Mouse (Mus musculus): ENCODE data around the gene C77080. TPM values are rescaled to one million over a fixed set of nuclear protein-coding genes. Genes with fewer than 3 reads are reported as not detected.

The C77080 gene
- polyA plus RNA-seq, 1 experiment = 0.12 TPM

DNA sequence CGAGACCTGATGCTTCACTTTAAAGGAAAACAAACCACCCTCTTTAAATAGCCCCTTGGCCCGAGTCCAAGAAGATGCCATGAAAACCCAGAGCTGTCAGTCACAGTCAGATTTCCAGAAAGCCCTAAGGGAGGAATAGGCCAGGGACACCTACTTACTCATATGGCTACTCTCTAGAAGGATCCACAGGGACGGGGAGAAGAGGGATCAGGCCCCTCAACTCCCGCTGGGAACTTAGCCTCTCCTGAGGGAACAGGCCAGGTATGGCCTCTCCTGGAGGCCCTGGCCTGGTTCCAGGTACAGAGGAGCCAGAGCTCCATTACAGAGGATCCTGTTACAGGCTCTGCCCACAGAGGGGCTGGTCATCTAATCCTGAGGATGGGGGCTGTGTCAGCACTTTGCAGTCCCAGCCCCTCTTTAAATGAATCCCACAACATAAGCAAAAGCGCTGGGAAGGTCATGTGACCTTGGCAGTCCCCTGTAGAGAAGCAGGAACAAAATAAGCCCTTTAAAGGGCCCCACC, 34.7 kb downstream of the C77080 start:
- Histone ChIP-seq H3K27me3 (ENCODE audit: control insufficient read depth) (peaks cover 83% of the 10 kb centered on the region), H3K4me1 (ENCODE audit: control insufficient read depth) (peaks cover 26% of the 10 kb centered on the region), H3K4me3 (replicated peaks) (no peak overlapping the region), H3K9me3 (ENCODE audit: control insufficient read depth, low read length) (peaks cover 7% of the 10 kb centered on the region; the same call in 1 of the 2 replicates), H3K36me3 (ENCODE audit: control insufficient read depth) (peaks cover 11% of the 10 kb centered on the region; the same call in 1 of the 2 replicates)
- TF ChIP-seq TAL1 (IDR thresholded peaks at IDR 0.05; ENCODE audit: low read length) = no peak
- no peak for TF ChIP-seq GATA1 (IDR thresholded peaks at IDR 0.05; ENCODE audit: low read length)

DNA sequence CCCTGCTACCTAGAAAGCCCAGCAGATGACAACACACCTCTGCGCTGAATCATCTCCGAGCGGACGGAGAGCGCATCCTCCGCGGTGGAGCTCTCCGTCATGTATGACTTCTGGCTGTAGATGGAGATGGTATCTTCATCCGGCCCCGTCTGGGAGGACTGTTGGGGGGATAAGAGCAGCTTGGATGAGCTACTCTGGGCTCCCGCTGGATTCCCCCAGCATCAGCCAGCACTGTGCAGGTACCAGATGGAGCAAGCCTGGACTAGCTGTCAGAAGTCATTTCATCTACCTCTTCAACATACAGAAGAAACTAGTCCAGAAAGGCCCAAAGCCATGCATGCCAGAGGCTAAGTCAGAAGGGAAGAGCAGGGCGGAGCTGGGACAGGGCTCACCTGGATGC, 35.9 kb downstream of the C77080 start:
- TF ChIP-seq TAL1 (IDR thresholded peaks at IDR 0.05; ENCODE audit: low read length) (no peak), GATA1 (IDR thresholded peaks at IDR 0.05; ENCODE audit: low read length) (no peak)
- Histone ChIP-seq H3K36me3 (ENCODE audit: control insufficient read depth) (peaks cover 20% of the 10 kb centered on the region), H3K27me3 (ENCODE audit: control insufficient read depth) (peaks cover 84% of the 10 kb centered on the region)

DNA sequence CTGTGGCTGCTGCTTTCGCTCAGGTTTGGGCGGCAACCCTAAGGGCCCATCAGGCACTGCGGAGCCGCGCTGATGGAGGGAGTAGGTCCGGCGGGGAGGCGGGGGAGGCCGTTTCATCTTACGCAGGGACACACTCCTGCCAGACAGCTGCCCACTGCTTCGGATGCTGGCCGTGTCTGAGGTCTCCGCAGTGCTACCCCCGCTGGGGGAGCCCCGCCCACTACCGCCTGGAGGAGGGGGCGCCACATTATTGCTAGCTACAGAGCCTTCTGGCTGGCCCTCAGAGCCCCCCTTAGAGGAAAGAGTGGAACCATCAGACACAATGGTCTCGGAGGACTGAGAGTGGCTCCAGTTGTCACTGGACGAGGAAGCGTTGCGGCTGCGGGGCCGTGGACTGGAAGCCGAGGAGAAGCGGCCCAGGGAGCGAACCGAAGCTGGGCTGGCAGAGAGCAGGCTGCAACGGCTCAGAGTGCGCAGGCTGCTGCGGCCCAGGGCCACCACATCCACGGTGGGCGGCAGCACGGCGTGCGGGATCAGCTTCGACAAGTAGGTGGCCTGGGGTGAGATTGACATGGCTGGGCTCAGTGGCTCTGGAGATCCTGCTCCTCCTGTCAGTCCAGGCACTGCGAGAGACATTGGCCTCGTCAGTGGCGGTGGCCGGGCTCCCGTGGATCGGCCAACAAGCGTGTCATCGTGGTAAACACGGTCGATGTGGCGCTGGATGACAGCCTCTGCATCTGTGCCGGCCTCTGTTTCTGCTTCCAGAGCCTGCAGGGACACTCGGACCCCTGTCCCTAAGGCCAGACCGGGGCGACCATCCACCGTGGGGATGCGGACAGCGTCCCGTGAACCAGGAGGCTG, 37.6 kb downstream of the C77080 start:
- Histone ChIP-seq H3K4me3 (replicated peaks) (no peak overlapping the region), H3K36me3 (ENCODE audit: control insufficient read depth) (peaks cover 37% of the 10 kb centered on the region)

More for the DNA sequence above, 35.9 kb downstream of the C77080 start:
- peaks cover 7% of the 10 kb centered on the region; the same call in 1 of the 2 replicates for H3K9me3 ChIP-seq (ENCODE audit: control insufficient read depth, low read length)
- peaks cover 14% of the 10 kb centered on the region for H3K4me1 ChIP-seq (ENCODE audit: control insufficient read depth)
- no peak overlapping the region for H3K4me3 ChIP-seq (replicated peaks)

DNA sequence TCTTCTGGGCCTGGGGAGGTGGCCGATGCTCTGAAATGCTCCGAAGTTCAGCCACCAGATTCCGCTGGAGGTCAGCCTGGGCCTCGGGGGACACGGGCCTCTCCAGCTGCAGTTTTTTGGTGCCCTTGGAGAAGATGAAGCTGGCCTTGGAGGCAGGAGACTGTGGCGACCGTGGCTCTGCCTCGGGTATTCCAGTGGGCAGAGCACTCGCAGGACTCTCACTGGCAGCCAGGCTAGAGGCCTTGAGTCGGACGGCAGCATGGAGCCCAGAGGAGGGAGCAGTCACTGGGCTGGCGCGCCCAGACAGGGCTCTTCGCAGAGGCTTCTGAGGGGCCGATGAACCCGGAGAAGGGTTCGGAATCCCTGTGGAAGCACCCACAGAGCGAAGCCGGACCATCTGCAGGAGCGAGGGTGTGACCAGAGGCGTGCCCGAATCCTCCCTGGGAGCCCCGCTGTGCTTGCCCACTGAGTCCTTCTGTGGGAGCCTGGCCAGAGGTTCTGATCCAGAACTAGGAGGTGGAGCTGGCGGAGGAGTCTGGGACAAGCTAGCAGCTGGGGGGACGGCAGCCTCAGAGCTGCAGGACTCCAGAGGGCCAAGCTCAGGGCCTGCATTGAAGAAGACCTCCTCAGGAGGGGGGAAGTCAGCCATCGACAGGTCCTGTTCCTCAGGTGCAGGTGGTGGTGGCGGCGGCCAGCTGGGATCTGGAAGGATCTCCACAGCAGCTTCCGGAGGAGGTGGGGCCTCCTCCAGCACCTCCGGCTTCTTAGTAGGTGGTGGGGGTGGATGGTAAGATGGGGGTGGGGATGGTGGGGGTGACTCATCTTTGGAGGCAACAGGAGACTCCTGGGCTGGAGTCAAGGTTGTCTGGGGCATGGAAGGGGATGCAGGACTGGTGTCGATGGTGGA, 38.9 kb downstream of the C77080 start:
- no peak for TF ChIP-seq TAL1 (IDR thresholded peaks at IDR 0.05; ENCODE audit: low read length)
- TF ChIP-seq GATA1 (IDR thresholded peaks at IDR 0.05; ENCODE audit: low read length) = no peak
- H3K36me3 ChIP-seq (ENCODE audit: control insufficient read depth) = peaks cover 51% of the 10 kb centered on the region
- peaks cover 58% of the 10 kb centered on the region for H3K27me3 ChIP-seq (ENCODE audit: control insufficient read depth)
- H3K9me3 ChIP-seq (ENCODE audit: control insufficient read depth, low read length) = peaks cover 5% of the 10 kb centered on the region; the same call in 1 of the 2 replicates
- no peak overlapping the region for H3K4me3 ChIP-seq (replicated peaks)
- peaks cover 11% of the 10 kb centered on the region for H3K4me1 ChIP-seq (ENCODE audit: control insufficient read depth)

More for the DNA sequence above, 37.6 kb downstream of the C77080 start:
- peaks cover 5% of the 10 kb centered on the region; the same call in 1 of the 2 replicates for H3K9me3 ChIP-seq (ENCODE audit: control insufficient read depth, low read length)
- TF ChIP-seq GATA1 (IDR thresholded peaks at IDR 0.05; ENCODE audit: low read length) (no peak), TAL1 (IDR thresholded peaks at IDR 0.05; ENCODE audit: low read length) (no peak)
- peaks cover 71% of the 10 kb centered on the region for H3K27me3 ChIP-seq (ENCODE audit: control insufficient read depth)
- peaks cover 14% of the 10 kb centered on the region for H3K4me1 ChIP-seq (ENCODE audit: control insufficient read depth)

DNA sequence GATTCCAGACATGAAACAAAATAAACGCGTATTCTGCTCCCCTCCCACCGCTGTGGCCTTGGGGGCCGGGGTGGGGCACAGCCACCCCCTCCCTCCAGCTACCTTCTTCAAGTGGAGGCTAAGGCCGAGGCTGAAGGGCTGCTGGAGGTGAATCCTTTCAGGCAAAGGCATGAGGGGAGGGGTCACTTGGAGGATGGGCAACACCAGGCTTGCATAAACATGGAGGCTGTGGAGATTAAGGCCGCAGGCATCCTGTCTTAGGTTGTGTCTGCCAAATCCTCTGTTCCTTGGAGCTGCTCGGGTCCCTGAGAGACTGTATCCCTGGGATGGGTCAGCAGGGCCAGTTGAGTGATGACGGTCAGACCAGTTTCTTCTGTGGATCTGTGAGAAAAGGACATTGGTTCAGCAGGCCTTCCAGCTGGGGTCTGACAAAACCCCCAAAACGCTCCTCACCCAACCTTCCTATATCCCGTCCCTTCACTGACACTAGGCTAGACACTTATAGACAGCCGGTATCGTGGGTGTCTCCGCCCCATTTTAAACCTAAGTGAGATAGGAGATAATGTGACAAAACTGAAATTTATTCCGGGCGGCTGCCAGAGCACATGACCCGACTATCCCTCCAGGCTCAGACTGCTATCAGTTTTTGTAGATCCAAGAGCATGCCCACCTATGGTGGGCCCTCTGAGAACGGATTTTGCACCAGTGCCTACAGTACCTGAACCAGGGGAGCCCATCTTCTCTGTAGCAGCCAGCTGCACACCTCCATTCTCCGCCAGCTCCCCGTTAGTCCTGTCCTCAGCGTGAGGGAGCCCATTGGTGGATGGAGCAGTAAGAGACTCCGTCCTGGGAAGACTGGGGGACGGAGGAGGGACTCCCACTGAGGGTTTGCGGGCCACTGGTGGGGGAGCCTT, 39.9 kb downstream of the C77080 start:
- Histone ChIP-seq H3K27me3 (ENCODE audit: control insufficient read depth) (peaks cover 49% of the 10 kb centered on the region), H3K9me3 (ENCODE audit: control insufficient read depth, low read length) (peaks cover 5% of the 10 kb centered on the region; the same call in 1 of the 2 replicates), H3K4me1 (ENCODE audit: control insufficient read depth) (peaks cover 11% of the 10 kb centered on the region), H3K4me3 (replicated peaks) (no peak overlapping the region), H3K36me3 (ENCODE audit: control insufficient read depth) (peaks cover 60% of the 10 kb centered on the region)
- TF ChIP-seq TAL1 (IDR thresholded peaks at IDR 0.05; ENCODE audit: low read length) (no peak), GATA1 (IDR thresholded peaks at IDR 0.05; ENCODE audit: low read length) (no peak)

DNA sequence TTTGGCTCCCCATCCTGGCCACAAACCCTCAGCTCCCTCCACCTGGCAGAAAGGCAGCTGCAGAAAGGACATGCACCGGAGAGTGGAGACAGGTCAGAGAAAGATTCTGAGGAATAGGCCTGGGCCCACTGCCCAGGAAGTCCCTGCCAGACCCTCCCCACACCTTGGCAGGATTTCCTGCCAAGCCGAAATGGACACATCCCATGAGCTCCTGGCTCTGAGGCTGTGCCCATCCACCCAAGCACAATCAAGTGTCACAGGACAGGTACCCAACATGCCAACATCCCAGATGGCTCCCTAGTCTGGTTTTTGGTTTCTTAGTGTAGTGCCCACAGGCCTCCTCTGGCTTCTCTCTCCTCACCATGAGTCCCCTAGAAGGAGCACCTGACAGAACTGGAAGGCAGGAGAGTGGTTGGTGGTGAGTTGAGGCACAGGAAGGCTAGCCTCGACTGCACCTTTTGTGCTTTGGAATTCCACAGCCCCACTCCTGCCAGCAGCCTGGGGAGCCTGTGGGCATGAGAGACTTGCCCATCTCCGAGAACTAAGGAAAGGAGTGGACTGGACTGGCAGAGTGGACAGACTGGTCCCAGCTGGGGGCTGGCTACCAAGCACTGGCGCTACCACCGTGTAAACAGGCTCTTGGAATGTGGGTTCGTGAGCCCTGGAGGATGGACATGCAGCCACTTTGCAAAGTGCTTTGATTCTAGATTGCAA, 40.7 kb downstream of the C77080 start:
- Histone ChIP-seq H3K27me3 (ENCODE audit: control insufficient read depth) (peaks cover 41% of the 10 kb centered on the region), H3K4me1 (ENCODE audit: control insufficient read depth) (peaks cover 11% of the 10 kb centered on the region), H3K36me3 (ENCODE audit: control insufficient read depth) (peaks cover 68% of the 10 kb centered on the region), H3K4me3 (replicated peaks) (no peak overlapping the region), H3K9me3 (ENCODE audit: control insufficient read depth, low read length) (peaks cover 5% of the 10 kb centered on the region; the same call in 1 of the 2 replicates)
- TF ChIP-seq TAL1 (IDR thresholded peaks at IDR 0.05; ENCODE audit: low read length) = no peak
- TF ChIP-seq GATA1 (IDR thresholded peaks at IDR 0.05; ENCODE audit: low read length) = no peak

DNA sequence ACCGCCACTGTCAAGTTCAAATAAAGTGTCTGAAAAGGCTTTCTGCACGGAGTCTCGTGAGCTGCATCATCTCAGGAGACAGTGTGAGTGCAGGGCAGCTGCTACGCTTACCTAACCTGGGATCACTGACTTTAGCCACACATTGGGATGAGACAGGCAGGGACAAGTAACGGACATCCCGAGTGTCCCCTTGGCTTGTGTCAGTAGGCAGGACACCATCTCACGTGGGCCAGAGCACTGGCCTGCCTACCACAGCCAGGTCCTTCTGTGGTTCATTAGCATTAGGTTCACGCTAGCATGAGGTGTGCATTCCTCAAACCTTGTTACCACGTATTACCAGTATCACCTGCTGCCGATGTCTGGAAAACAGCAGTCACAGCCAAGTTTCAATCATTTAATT, 42.0 kb downstream of the C77080 start:
- Histone ChIP-seq H3K4me3 (replicated peaks) (no peak overlapping the region), H3K4me1 (ENCODE audit: control insufficient read depth) (peaks cover 11% of the 10 kb centered on the region), H3K36me3 (ENCODE audit: control insufficient read depth) (peaks cover 81% of the 10 kb centered on the region), H3K9me3 (ENCODE audit: control insufficient read depth, low read length) (peaks cover 5% of the 10 kb centered on the region; the same call in 1 of the 2 replicates), H3K27me3 (ENCODE audit: control insufficient read depth) (peaks cover 27% of the 10 kb centered on the region)
- no peak for TF ChIP-seq GATA1 (IDR thresholded peaks at IDR 0.05; ENCODE audit: low read length)

All from erythroblast, embryonic 14.5 days (primary cell).